In the genomic region with DNA sequence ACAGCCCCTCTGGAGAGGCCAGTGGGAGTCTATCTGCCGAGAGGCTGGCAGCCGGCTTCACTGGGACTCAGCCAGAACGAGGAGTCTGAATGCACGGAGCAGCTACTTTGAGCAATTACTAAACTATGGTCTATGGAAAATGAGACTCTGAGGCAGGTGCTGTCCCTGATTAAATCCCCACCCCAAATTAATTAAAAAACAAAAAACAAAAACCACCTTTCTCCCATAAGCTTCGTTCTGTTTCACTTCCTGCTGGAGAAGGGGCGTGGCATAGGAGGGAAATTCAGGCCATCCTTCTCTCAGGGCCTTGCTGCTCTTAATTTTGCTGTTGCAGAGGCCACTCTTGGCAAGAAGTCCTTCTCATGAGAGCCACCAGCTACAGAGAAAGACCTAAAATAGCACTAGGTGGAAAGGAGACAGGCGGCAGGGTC, we compare ENCODE assay signal across 12 mouse cellular contexts.
A peak's percentile ranks its signal among the peaks of the same experiment; 100 is the strongest.
DNase-seq lines count a peak whose midpoint lies in the region; ATAC-seq and TF ChIP-seq lines count a peak whose summit lies in the region.
"Had no signal": no experiment of that assay in that cellular context is flagged by ENCODE, and none has a peak within 500 bp of the region (broad histone marks: within the 10 kb centered on the region; RNA-seq: fewer than 3 reads in every experiment).

No protein-coding gene starts in this region.

- no peak overlapping the region for H3K4me2 ChIP-seq in midbrain, embryonic 15.5 days
- H3K4me2 ChIP-seq: hindbrain, embryonic 14.5 days had no signal

- H3K27me3 ChIP-seq in G1E (ENCODE audit: insufficient read depth, low read length): peaks cover 34% of the 10 kb centered on the region
- no peaks in the 10 kb centered on the region for H3K27me3 ChIP-seq in limb, embryonic 10.5 days (ENCODE audit: low read depth, poor library complexity, severe bottlenecking)
- no peaks in the 10 kb centered on the region for H3K27me3 ChIP-seq in midbrain, embryonic 15.5 days (replicated peaks)

- H3K4me3 ChIP-seq in G1E (ENCODE audit: low read depth, low read length): peak overlapping the region; percentile 21; the same call in 1 of the 2 replicates
- H3K4me3 ChIP-seq in limb, embryonic 10.5 days: no peak overlapping the region
- no peak overlapping the region for H3K4me3 ChIP-seq in midbrain, embryonic 15.5 days

- DNase-seq in gastrocnemius, adult 18-20 months (ENCODE audit: low spot score): peak; percentile 29
- DNase-seq in gastrocnemius, postnatal 4 days (ENCODE audit: low spot score in 2 of 2): no peak
- no peak for DNase-seq in G1E (ENCODE audit: low spot score)
- DNase-seq in heart, adult 8-10 months (ENCODE audit: low spot score): peak; percentile 39
- no peak for DNase-seq in limb, embryonic 10.5 days (ENCODE audit: low spot score)
- DNase-seq in kidney, postnatal 14 days: no peak
- no peak for DNase-seq in T-cell, adult 2 months (ENCODE audit: low spot score)
- DNase-seq: layer of hippocampus, postnatal 36 days; midbrain, embryonic 14.5 days had no signal

- WGBS in limb, embryonic 10.5 days: 70% methylated on average over 7 of the region's 7 CpGs
- WGBS in midbrain, embryonic 15.5 days: 53% methylated on average over 7 of the region's 7 CpGs

- TF ChIP-seq CTCF in G1E (IDR thresholded peaks at IDR 0.05; ENCODE audit: low read depth, low read length): no peak

- ATAC-seq in G1E (ENCODE audit: extremely low read depth, insufficient number of reproducible peaks, low FRiP score, poor library complexity, severe bottlenecking): no peak
- ATAC-seq in midbrain, embryonic 15.5 days (replicated peaks): no peak

- peaks cover 53% of the 10 kb centered on the region for H3K4me1 ChIP-seq in G1E (ENCODE audit: insufficient read depth, low read depth, low read length)
- peaks cover 35% of the 10 kb centered on the region for H3K4me1 ChIP-seq in limb, embryonic 10.5 days
- H3K4me1 ChIP-seq in midbrain, embryonic 15.5 days: peaks cover under 1% of the 10 kb centered on the region; the same call in 1 of the 2 replicates

- H3K36me3 ChIP-seq in G1E (replicated peaks): no peaks in the 10 kb centered on the region
- H3K36me3 ChIP-seq in limb, embryonic 10.5 days: no peaks in the 10 kb centered on the region
- no peaks in the 10 kb centered on the region for H3K36me3 ChIP-seq in midbrain, embryonic 15.5 days (replicated peaks)

- H3K27ac ChIP-seq in limb, embryonic 10.5 days: peak overlapping the region; percentile 61; the same call in 1 of the 2 replicates
- H3K27ac ChIP-seq in midbrain, embryonic 15.5 days: no peak overlapping the region
- H3K27ac ChIP-seq: hindbrain, embryonic 14.5 days; liver, embryonic 14.5 days had no signal

- no peaks in the 10 kb centered on the region for H3K9me3 ChIP-seq in G1E (replicated peaks)
- H3K9me3 ChIP-seq in limb, embryonic 10.5 days (replicated peaks): no peaks in the 10 kb centered on the region
- H3K9me3 ChIP-seq in midbrain, embryonic 15.5 days: no peaks in the 10 kb centered on the region

- H3K9ac ChIP-seq in midbrain, embryonic 15.5 days: no peak overlapping the region
- H3K9ac ChIP-seq: hindbrain, embryonic 14.5 days; liver, embryonic 14.5 days had no signal

Comparison
In these comparisons a context has a peak if more than half of its experiments do, and no peak if none do; other contexts are left out.
1. DNase-seq: peak in gastrocnemius, adult 18-20 months (single experiment) and heart, adult 8-10 months (single experiment); none in gastrocnemius, postnatal 4 days (0 of 2), G1E (single experiment), limb, embryonic 10.5 days (single experiment), kidney, postnatal 14 days (single experiment) and T-cell, adult 2 months (single experiment).